Mouse (Mus musculus) C2C12 (cell line): ENCODE results near the gene Cklf. TPM values are rescaled to one million over a fixed set of nuclear protein-coding genes. Genes with fewer than 3 reads are reported as not detected.

Experiments
- H3K27me3 ChIP-seq: one replicate; pipeline ENCODE4 v1.6.1; 2011; ENCODE audit not compliant: control insufficient read depth, insufficient read depth, insufficient read length
- H3K36me3 ChIP-seq: one replicate; pipeline ENCODE4 v1.6.1; 2011; ENCODE audit not compliant: control insufficient read depth, insufficient read depth
- H3K4me3 ChIP-seq: one replicate; pipeline ENCODE4 v1.5.1; 2011; ENCODE audit warnings: mild to moderate bottlenecking, control low read depth; ENCODE audit not compliant: poor library complexity, insufficient read depth, severe bottlenecking
- H3K79me2 ChIP-seq: one replicate; pipeline ENCODE4 v1.6.1; 2011; ENCODE audit not compliant: control insufficient read depth, insufficient read depth
- H3K79me3 ChIP-seq: one replicate; pipeline ENCODE4 v1.6.1; 2011; ENCODE audit warnings: low read depth, control low read depth
- H3ac ChIP-seq: one replicate; pipeline ENCODE3; 2011; ENCODE audit warnings: low read depth; ENCODE audit not compliant: control insufficient read depth, insufficient read length
- CEBPB ChIP-seq: IDR thresholded peaks from one replicate; pipeline ENCODE4 v1.6.1; 2011; ENCODE audit warnings: low read depth, mild to moderate bottlenecking, control low read depth, moderate library complexity
- CTCF ChIP-seq: IDR thresholded peaks from one replicate; pipeline ENCODE4 v1.5.1; 2011; ENCODE audit not compliant: control insufficient read depth, insufficient read depth, insufficient read length
- FOSL1 ChIP-seq: IDR thresholded peaks from one replicate; pipeline ENCODE4 v1.8.0; 2011; ENCODE audit warnings: mild to moderate bottlenecking, low read length; ENCODE audit not compliant: poor library complexity, insufficient read depth, severe bottlenecking
- MAX ChIP-seq: IDR thresholded peaks from one replicate; pipeline ENCODE4 v1.6.1; 2011; ENCODE audit warnings: mild to moderate bottlenecking, control low read depth
- MYOD1 ChIP-seq: IDR thresholded peaks from one replicate; pipeline ENCODE4 v1.6.1; 2011; ENCODE audit warnings: low read depth; ENCODE audit not compliant: control insufficient read depth, insufficient read length
- MYOG ChIP-seq: IDR thresholded peaks from one replicate; pipeline ENCODE4 v1.6.1; 2011; ENCODE audit not compliant: control insufficient read depth, insufficient read length; ENCODE audit errors: extremely low read depth
- USF1 ChIP-seq: IDR thresholded peaks from one replicate; pipeline ENCODE4 v1.6.1; 2011; ENCODE audit warnings: low read depth, mild to moderate bottlenecking, control low read depth, moderate library complexity
- long read RNA-seq, 2 experiments: library from polyadenylated mRNA; unstranded; transcript quantifications; one replicate each; pipeline ENCODE4 v2.0.0; 2019 to 2020
- polyA plus RNA-seq: library from polyadenylated mRNA; unstranded; fragments of >200 nt; fragmentation: generic; extraction: Trizol; gene quantifications from one replicate; pipeline ENCODE4 v1.2.1, GENCODE M21; 2012; ENCODE audit warnings: missing spikeins

The Cklf gene
- 19.4 TPM for polyA plus RNA-seq
- long read RNA-seq, experiment 1, transcript Cklf-201 (4 exons, 667 nt): major isoform, 6 of 7 reads
- long read RNA-seq, experiment 1, partial matches to known transcripts: 0 of 7 reads
- long read RNA-seq, experiment 1, other reads (novel, unspliced or antisense): 0 of 7 reads
- long read RNA-seq, experiment 2, partial matches to known transcripts: 0 of 4 reads
- long read RNA-seq, experiment 2, other reads (novel, unspliced or antisense): 4 of 4 reads

GRCm38 (mm10) chr8:104250439-104251367 is at the start of gene Cklf:
Cklf (plus strand) TSS chr8:104250861.
- Histone ChIP-seq H3K27me3 (no peaks in the 10 kb centered on the region), H3ac (peak within 1 kb of the TSS; percentile 66), H3K79me3 (no peaks in the 10 kb centered on the region), H3K79me2 (peaks cover 18% of the 10 kb centered on the region), H3K36me3 (no peaks in the 10 kb centered on the region), H3K4me3 (peak within 1 kb of the TSS; percentile 82)
- no peak for TF ChIP-seq MAX
- TF ChIP-seq FOSL1: no peak
- no peak for TF ChIP-seq CTCF
- TF ChIP-seq MYOG: no peak
- TF ChIP-seq USF1: no peak
- TF ChIP-seq MYOD1: no peak
- TF ChIP-seq CEBPB: no peak

- H3K36me3 ChIP-seq: no peaks in the 10 kb centered on the region
- no peak overlapping the region for H3ac ChIP-seq
- no peaks in the 10 kb centered on the region for H3K27me3 ChIP-seq
- TF ChIP-seq CEBPB (no peak), FOSL1 (no peak), MAX (no peak), CTCF (no peak)
- H3K79me3 ChIP-seq: no peaks in the 10 kb centered on the region
- H3K79me2 ChIP-seq: no peaks in the 10 kb centered on the region
- H3K4me3 ChIP-seq: no peak overlapping the region
These were observed 49.0 kb upstream of the Cklf start for GRCm38 (mm10) chr8:104201622-104202021.

DNA sequence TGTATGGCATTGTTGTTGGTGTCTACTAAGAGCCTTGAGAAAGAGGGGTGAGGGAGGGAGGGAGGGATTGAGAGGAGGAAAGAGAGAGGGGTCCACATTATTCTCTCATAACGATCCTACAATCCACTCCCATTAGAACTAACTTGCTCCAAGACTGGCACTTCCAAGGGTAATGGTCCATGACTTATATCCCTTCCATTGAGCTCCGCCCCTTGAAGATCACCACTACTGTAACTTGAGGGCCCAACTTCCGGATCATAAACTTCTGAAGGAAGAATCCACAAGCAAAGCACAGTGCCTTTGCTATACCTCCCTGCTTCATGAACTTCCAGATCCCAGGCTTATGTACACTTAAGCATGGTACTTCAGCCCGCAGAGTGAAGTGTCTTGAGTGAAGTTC is 48.3 kb upstream of the Cklf start:
- Histone ChIP-seq H3K79me2 (no peaks in the 10 kb centered on the region), H3K36me3 (no peaks in the 10 kb centered on the region)

GRCm38 (mm10) chr8:104205292-104205691 is 45.4 kb upstream of the Cklf start:
- Histone ChIP-seq H3K36me3 (no peaks in the 10 kb centered on the region), H3ac (no peak overlapping the region), H3K4me3 (no peak overlapping the region), H3K27me3 (no peaks in the 10 kb centered on the region), H3K79me3 (no peaks in the 10 kb centered on the region), H3K79me2 (no peaks in the 10 kb centered on the region)
- no peak for TF ChIP-seq FOSL1
- no peak for TF ChIP-seq CEBPB
- no peak for TF ChIP-seq MYOG
- no peak for TF ChIP-seq MYOD1
- no peak for TF ChIP-seq CTCF
- TF ChIP-seq USF1: no peak
- TF ChIP-seq MAX: no peak

More for the DNA sequence above, 48.3 kb upstream of the Cklf start:
- TF ChIP-seq FOSL1 (no peak), MYOD1 (no peak), CTCF (no peak), MAX (no peak), USF1 (no peak), CEBPB (no peak), MYOG (no peak)
- H3K4me3 ChIP-seq: no peak overlapping the region
- no peaks in the 10 kb centered on the region for H3K27me3 ChIP-seq
- H3K79me3 ChIP-seq: no peaks in the 10 kb centered on the region
- no peak overlapping the region for H3ac ChIP-seq

DNA sequence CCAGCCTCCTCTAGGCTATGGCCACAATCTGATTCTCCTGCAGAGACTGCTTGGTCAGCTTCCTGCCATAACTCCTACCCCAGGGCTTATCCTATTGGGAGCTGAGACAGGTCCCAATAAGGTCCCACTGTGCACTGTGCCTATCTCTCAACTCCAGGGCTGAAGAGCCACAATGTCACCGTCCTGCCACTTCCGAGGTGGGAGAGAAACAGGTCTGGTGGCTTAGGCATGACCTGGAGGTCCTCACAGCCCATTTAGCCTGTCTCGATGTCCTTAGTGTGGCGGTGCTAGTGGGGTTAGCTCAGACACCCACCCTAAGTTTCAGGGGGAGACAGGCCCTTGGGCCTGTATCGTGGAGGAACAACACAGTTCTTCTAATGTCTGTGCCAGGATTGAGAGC is 33.1 kb upstream of the Cklf start:
- no peaks in the 10 kb centered on the region for H3K36me3 ChIP-seq
- no peaks in the 10 kb centered on the region for H3K79me3 ChIP-seq
- no peaks in the 10 kb centered on the region for H3K27me3 ChIP-seq
- H3ac ChIP-seq: no peak overlapping the region
- no peaks in the 10 kb centered on the region for H3K79me2 ChIP-seq
- no peak for TF ChIP-seq USF1
- no peak for TF ChIP-seq MYOD1
- no peak for TF ChIP-seq FOSL1
- TF ChIP-seq CTCF: no peak
- no peak overlapping the region for H3K4me3 ChIP-seq
